Mouse (Mus musculus): ENCODE results near the gene Dusp16.

The Dusp16 gene

GRCm38 (mm10) chr6:134793046-134793806 lies 801 bp upstream of the Dusp16 start:
- peak; percentile 6 to 14 for DNase-seq (ENCODE audit: low spot score in 2 of 2)

DNA sequence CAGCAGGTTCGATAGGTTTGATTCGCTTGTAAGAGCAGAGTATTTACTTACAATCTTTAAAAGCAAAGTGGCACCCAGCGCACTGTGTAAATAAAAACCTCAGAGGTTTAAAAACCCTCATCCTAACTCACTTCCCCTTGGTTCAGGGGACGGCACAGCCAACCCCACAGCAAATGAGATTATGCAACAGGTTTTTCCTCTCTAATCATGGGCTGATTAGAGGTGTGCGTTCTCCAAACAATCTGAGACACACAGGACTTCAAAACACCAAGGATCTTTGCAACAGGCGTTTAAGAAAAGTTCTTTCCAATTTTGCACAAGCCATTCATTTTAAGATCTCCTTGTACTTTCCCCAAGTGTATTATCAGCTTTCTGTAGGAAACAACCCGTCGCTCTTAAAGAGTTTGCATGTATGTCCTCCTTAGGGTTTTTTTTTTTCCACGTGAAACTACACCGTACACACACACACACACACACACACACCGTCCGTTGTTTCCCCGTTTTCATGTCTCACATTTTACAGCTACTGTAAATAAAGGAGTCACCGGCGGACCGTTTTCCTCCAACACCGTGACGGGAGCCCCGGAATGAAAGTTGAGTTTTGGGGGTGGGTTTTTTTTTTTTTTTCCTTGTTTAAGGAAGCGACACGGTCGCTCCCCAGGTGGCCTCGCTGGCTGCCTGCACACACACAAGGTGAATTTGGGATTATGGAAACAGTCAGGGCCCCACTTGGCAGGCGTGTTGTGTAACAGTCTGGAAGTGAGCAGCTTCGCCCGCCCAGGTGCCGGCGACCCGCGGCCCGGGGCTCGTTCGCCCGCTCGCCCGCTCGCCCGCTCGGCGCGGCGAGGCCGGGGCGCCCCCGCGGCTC lies 940 bp downstream of the Dusp16 start:
- peak in 1 of 2 experiments; percentile 8 for DNase-seq (ENCODE audit: low spot score in 2 of 2)

DNA sequence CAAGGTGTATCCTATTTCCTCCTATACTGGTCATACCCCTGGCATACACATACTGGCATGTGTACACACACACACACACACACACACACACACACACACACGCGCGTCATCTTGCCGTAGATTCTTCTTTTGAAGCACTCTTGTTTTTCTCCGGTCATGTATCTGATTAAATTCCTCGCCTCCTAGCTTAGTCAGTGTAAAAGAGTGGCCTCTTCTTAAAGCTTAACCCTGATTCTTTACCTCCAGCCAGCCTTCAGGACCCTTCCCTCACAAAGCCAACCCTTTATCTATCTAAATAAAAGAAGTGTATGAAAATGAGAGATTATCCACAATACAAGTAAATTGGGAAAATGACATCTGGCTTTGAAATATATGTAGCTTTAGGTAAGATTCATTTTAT lies 3.3 kb downstream of the Dusp16 start:
- DNase-seq (ENCODE audit: low spot score in 2 of 2) = no peak

GRCm38 (mm10) chr6:134786426-134786825 lies 6.0 kb downstream of the Dusp16 start:
- no peak for DNase-seq (ENCODE audit: low spot score in 2 of 2)

- no peak for DNase-seq (ENCODE audit: low spot score in 2 of 2)
Measured at GRCm38 (mm10) chr6:134782900-134783299, 9.5 kb downstream of the Dusp16 start.

DNA sequence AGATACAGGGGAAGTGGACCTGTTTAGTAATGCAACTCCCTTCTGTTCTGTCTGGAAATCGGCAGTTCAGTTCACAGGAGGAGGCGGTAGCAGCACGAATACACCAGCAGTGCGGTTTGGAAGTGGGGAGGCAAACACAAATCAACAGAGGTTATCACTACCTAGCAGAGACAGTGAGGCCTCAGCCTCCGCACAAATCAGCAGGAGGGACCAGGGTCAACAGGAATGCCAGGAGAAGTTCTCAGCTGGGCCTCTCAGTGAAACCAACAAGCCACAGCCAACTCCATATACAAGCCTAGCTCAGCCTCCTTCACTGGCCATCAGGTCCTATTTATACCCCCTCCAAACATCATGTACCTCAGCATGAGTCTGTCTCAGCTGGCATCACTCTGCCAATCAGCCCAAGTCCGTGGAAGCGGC lies 10.9 kb downstream of the Dusp16 start:
- no peak for DNase-seq (ENCODE audit: low spot score in 2 of 2)

DNA sequence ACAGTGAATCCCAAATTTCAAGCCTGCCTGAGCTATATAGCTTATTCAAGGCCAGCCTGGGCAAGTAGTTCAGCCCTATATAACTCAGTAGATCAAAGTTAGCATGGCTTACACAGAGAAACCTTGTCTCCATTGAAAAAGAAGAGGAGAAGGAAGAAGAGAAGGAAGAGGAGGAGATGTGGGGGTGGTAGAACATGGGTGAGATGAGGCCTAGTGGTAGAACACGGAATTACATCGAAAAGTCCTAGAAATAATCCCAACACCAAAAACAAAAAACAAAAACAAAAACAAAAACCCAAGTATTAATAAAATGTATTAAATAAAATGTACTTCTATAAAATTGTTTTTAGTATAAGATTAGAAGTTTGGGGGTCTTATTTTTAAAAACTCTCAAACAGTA lies 12.4 kb downstream of the Dusp16 start:
- DNase-seq (ENCODE audit: low spot score in 2 of 2) = no peak

DNA sequence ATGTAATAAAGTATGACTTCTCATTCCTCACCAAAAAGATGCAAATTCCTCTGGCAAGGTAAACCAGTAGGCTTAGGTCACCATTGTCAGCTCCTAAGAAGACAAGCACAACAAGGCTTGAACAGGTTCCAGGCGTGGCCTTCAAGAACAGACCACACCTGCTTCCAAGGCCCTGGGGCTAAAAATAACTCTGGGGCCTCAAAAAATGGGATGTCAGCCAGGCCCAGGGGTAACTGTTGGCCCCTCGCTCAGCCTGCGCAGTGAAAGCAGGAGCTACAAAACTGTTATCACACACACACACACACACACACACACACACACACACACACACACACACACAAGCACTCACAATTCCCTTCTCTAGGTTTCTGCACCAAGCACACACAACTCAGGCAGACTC lies 18.5 kb downstream of the Dusp16 start:
- no peak for DNase-seq (ENCODE audit: low spot score in 2 of 2)

- DNase-seq (ENCODE audit: low spot score in 2 of 2) = no peak
Measured at GRCm38 (mm10) chr6:134773292-134773893, 19.0 kb downstream of the Dusp16 start.

- no peak for DNase-seq (ENCODE audit: low spot score in 2 of 2)
Measured at GRCm38 (mm10) chr6:134770339-134770738, 22.1 kb downstream of the Dusp16 start.

GRCm38 (mm10) chr6:134764441-134765061 lies 27.9 kb downstream of the Dusp16 start:
- no peak for DNase-seq (ENCODE audit: low spot score in 2 of 2)

GRCm38 (mm10) chr6:134763436-134763835 lies 29.0 kb downstream of the Dusp16 start:
- DNase-seq (ENCODE audit: low spot score in 2 of 2) = no peak

DNA sequence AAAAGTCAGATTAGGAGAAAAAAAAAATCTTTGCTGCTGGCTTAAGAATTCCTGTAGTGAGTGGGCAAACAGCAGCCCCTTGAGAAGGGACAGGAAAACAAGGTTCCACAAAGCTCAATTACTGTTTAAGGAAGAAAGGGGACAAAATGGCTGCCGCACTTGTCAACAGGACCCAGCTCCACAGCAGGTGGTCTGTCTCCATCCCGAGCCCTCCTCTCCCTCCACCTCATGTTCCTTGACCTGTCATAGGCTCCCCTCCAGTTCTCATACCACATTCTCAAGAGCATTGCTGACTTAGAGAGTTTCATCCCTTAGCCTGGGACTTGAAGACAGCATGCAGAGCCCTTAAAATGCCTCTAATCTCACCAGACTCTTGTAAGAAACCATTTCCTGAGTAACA lies 30.6 kb downstream of the Dusp16 start:
- no peak for DNase-seq (ENCODE audit: low spot score in 2 of 2)

DNA sequence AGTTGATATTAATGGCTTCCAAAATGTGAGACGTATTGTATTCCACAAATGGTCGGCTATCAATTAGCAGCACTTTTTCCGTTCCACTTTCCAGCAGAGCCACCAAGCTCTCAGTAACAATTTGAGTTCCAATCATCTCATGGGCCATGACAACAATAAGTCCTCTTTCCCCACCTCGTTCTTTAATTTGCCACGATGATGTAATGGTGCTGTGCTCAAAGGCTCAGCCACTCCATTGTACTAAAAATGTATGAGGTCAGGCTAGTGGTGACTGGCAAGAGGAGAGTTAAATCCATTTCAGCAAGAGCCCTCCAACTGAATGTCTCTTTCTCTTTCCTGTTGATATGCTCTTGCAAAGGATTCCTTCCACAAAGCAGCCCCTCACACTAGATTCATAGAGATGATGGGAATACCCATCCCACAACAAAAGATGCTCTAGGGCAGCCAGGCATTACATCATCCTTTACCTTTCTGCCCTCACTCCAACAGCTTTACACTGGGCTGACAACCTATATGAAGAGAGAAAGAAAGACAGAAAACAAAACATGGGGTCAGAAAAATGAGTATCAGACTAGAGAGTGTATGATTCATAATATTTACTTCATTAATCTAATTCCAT lies 31.4 kb downstream of the Dusp16 start:
- no peak for DNase-seq (ENCODE audit: low spot score in 2 of 2)

GRCm38 (mm10) chr6:134756058-134756457 lies 36.4 kb downstream of the Dusp16 start:
- no peak for DNase-seq (ENCODE audit: low spot score in 2 of 2)

DNA sequence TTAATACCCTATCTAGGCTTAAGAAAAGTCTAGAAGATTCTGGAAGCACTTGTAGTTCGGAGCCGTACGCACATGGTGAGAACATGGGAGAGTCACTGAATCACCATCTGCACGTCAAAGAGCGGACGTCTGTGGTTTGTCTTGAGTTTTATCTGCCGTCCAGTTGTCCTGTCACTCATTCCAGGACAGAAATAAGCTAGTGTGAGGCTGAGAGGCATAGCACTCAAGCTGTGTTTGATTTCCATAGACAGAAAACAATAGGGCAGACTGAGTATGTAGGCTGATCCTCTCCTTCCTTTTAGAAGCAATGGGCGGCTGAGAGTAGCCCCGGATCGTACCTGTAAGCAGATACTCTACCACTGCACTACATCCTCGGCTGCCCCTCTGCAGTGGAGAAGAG lies 38.6 kb downstream of the Dusp16 start:
- DNase-seq (ENCODE audit: low spot score in 2 of 2) = no peak

- no peak for DNase-seq (ENCODE audit: low spot score in 2 of 2)
Measured at GRCm38 (mm10) chr6:134753412-134753811, 39.0 kb downstream of the Dusp16 start.

GRCm38 (mm10) chr6:134751883-134752647 lies 40.4 kb downstream of the Dusp16 start:
- no peak for DNase-seq (ENCODE audit: low spot score in 2 of 2)

DNA sequence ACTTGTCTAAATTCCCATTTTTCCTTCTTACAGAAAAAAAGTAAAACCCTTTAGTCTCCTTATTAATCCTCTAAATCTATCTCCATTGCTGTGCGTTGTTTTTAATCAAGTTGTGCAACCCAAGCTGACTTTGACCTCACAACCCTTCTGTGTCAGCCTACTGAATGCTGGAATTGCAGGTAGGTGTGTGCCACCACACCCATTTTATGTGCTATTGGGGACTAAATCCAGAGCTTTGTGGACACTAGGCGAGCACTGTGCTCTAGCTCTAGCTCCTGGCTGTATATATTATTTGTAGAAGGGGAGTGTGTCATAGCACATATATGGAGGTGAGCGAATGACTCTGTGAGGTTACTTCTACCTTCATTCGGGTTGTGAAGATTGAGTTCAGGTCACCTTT lies 41.3 kb downstream of the Dusp16 start:
- DNase-seq (ENCODE audit: low spot score in 2 of 2) = no peak

- no peak for DNase-seq (ENCODE audit: low spot score in 2 of 2)
Measured at GRCm38 (mm10) chr6:134748126-134748525, 44.3 kb downstream of the Dusp16 start.

GRCm38 (mm10) chr6:134745876-134746275 lies 46.5 kb downstream of the Dusp16 start:
- DNase-seq (ENCODE audit: low spot score in 2 of 2) = no peak

All from frontal cortex, postnatal 36 days (tissue).